Mouse (Mus musculus): ENCODE measurements around the gene Frmd6.

The Frmd6 gene

GRCm38 (mm10) chr12:70904471-70904870 is 79.2 kb downstream of the Frmd6 start:
- DNase-seq (ENCODE audit: low spot score), result no peak

DNA sequence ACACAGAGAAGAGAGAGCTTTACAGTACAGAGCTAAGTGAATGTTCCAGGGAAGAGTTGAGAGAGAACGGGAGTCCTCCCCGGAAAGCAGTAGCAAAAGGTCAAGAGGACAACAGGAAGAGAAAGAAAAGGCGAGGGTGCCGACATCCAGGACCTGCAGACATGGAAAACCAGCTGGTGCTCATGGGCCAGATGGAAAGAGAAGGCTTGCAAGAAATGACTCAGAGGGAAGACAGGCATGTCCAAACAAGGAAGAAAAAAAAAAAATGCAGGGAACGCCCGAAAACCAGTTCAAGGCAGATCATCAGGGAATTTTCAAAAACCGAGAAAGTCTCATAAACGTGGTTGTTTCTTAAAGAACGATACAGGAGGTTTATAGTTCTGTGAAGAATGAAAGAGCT is 81.6 kb downstream of the Frmd6 start:
- no peak for DNase-seq (ENCODE audit: low spot score)

DNA sequence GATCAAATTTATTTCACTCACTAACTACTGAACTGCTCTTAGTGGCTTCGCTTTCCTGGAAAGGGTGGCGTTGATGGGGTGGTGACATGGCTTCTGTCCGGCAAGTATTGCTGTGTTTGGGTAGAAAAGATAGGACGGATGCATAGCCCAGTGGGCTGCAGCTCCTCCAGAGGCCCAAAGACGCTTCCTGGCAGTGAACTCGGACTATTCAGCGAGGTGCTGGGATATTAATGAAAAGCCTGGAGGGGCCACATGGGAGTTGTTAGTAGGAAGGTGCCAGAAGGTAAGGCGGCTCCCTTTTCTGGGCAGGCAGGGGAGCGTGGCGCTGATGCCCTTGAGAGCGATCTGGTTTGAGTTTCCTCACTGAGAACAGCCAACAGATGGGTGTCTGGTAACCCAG is 82.3 kb downstream of the Frmd6 start:
- DNase-seq (ENCODE audit: low spot score), result no peak

GRCm38 (mm10) chr12:70908076-70908475 is 82.8 kb downstream of the Frmd6 start:
- DNase-seq (ENCODE audit: low spot score), result no peak

DNA sequence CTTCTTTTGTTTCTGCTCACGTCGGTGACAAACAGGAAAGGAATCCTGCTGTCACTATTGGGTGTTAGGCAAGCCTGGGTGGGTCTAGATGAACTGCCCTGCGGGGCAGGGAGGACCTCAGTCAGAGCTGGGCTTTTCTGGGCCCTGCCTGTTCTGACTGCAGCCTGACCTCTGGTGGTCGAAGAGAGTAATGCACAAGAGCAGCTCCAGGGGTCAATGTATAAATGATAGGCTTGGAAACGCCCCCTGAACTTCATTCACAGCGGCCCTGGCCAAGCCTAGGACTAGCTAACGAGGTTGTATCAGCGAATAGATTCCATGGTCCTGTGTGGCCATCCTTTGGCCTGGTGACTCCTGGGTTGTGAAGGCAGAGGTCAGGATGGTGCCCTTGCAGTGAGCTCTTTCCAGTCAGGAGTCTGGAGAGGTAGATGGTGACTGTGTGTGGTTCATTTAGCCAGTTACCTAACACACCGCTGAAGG is 85.0 kb downstream of the Frmd6 start:
- peak; percentile 69 for DNase-seq (ENCODE audit: low spot score)

GRCm38 (mm10) chr12:70911029-70911428 is 85.7 kb downstream of the Frmd6 start:
- peak; percentile 52 for DNase-seq (ENCODE audit: low spot score)

- no peak for DNase-seq (ENCODE audit: low spot score)
Measured at GRCm38 (mm10) chr12:70911676-70912379, 86.5 kb downstream of the Frmd6 start.

DNA sequence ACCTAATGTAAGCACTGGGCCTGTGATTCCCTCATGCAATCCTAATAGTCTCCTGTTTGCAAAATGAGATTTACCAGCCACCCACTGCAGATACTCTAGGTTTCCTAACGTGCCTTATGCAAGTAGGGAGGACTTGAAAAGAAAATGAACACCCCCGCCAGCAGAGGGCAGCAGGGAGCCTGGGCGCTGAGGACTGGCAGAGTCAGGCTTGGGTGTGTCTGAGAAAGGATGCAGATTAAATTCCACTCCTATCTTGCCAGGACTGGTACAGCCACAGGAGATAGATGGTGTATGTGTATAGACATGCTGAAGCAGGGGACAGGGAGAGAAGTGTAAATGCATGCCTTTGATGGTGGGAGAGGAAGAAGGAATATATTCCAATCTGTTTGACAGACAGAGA is 88.1 kb downstream of the Frmd6 start:
- DNase-seq (ENCODE audit: low spot score), result peak; percentile 86

DNA sequence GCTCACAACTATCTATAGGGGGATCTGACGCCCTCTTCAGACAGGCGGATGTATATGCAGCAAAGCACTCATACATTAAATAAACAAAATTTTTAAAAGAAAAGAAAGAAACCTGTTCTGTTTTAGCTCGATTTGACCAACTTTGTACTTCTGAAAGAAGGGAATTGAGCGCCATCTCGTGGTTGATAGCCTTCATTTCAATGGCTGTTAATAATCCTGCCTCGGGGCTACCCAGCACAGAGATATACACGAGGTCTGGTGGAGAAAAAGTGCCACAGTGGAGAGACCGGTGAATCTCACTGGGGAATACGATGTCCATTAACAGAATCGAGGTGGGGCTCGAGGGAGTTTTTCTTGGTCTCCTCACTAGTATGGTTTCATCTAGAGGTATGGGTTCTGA is 89.1 kb downstream of the Frmd6 start:
- DNase-seq (ENCODE audit: low spot score), result peak; percentile 59

GRCm38 (mm10) chr12:70929781-70930180 is 104.5 kb downstream of the Frmd6 start:
- DNase-seq (ENCODE audit: low spot score), result peak; percentile 56

- DNase-seq (ENCODE audit: low spot score), result no peak
Measured at GRCm38 (mm10) chr12:70937150-70937549, 111.8 kb downstream of the Frmd6 start.

- DNase-seq (ENCODE audit: low spot score), result peak; percentile 90
Measured at GRCm38 (mm10) chr12:70937571-70938384, 112.5 kb downstream of the Frmd6 start, which contains the start of gene Actr10. Actr10 (plus strand) TSS chr12:70937857.

- DNase-seq (ENCODE audit: low spot score), result peak; percentile 84
Measured at GRCm38 (mm10) chr12:70940806-70941205, 115.5 kb downstream of the Frmd6 start.

- DNase-seq (ENCODE audit: low spot score), result no peak
Measured at GRCm38 (mm10) chr12:70944181-70944580, 118.9 kb downstream of the Frmd6 start.

- peak; percentile 25 for DNase-seq (ENCODE audit: low spot score)
Measured at GRCm38 (mm10) chr12:70946585-70947256, 121.4 kb downstream of the Frmd6 start.

Measured in T-cell, adult 2 months (primary cell).